ENCODE assay signal across 23 mouse cellular contexts in genomic region chr1:61090801-61091200, GRCm38 (mm10).
"Had no signal": no experiment of that assay in that cellular context is flagged by ENCODE, and none has a peak within 500 bp of the region (broad histone marks: within the 10 kb centered on the region; RNA-seq: fewer than 3 reads in every experiment).

No protein-coding gene starts in this region.

- H3K27ac ChIP-seq: kidney, embryonic 15.5 days; left cerebral cortex, adult 2 months; limb, embryonic 12.5 days; limb, embryonic 15.5 days; liver, embryonic 14.5 days; macrophage; midbrain, embryonic 13.5 days; neural tube, embryonic 13.5 days; stomach, embryonic 15.5 days had no signal

- H3K27me3 ChIP-seq: limb, embryonic 12.5 days; limb, embryonic 15.5 days; midbrain, embryonic 13.5 days; neural tube, embryonic 13.5 days; stomach, embryonic 15.5 days had no signal

- DNase-seq: kidney, adult 8-10 months; kidney, postnatal 10 days; kidney, postnatal 36 days; layer of hippocampus, postnatal 36 days; left cerebral cortex, postnatal 4 days; liver, postnatal 0 days; lung, embryonic 14.5 days; right cerebral cortex, adult 18-20 months; right cerebral cortex, postnatal 14 days; right cerebral cortex, postnatal 4 days; thymus, postnatal 25 days had no signal

- H3K4me1 ChIP-seq: kidney, embryonic 15.5 days; limb, embryonic 12.5 days; limb, embryonic 15.5 days; midbrain, embryonic 13.5 days; stomach, embryonic 15.5 days had no signal

- ATAC-seq: liver, postnatal 0 days; lung, postnatal 0 days; midbrain, embryonic 13.5 days had no signal

- H3K4me3 ChIP-seq: kidney, embryonic 15.5 days; left cerebral cortex, adult 2 months; limb, embryonic 12.5 days; limb, embryonic 15.5 days; midbrain, embryonic 13.5 days; myocyte; neural tube, embryonic 13.5 days; stomach, embryonic 15.5 days had no signal

- H3K9me3 ChIP-seq: kidney, embryonic 15.5 days; limb, embryonic 12.5 days; limb, embryonic 15.5 days; midbrain, embryonic 13.5 days; neural tube, embryonic 13.5 days; stomach, embryonic 15.5 days had no signal

- H3K9ac ChIP-seq: kidney, embryonic 15.5 days; limb, embryonic 12.5 days; limb, embryonic 15.5 days; liver, embryonic 14.5 days; liver, postnatal 0 days; lung, embryonic 14.5 days; midbrain, embryonic 13.5 days; neural tube, embryonic 13.5 days; stomach, embryonic 15.5 days had no signal

- H3K4me2 ChIP-seq: kidney, embryonic 15.5 days; limb, embryonic 12.5 days; limb, embryonic 15.5 days; liver, embryonic 11.5 days; lung, embryonic 14.5 days; midbrain, embryonic 13.5 days; neural tube, embryonic 13.5 days; stomach, embryonic 15.5 days had no signal

- H3K36me3 ChIP-seq: kidney, embryonic 15.5 days; limb, embryonic 12.5 days; limb, embryonic 15.5 days; midbrain, embryonic 13.5 days; neural tube, embryonic 13.5 days; stomach, embryonic 15.5 days had no signal
